Mouse (Mus musculus): Measurements from ENCODE around the gene Olfr154. TPM values are rescaled to one million over a fixed set of nuclear protein-coding genes. Genes with fewer than 3 reads are reported as not detected.
"Not testable (repeated sequence)": the region's sequence is repeated elsewhere in the genome, so short reads cannot be mapped to it uniquely, and the experiment has no call there.

Gene Olfr154
- polyA plus RNA-seq (2012; rRNA removed): not detected in 2 replicates

GRCm38 (mm10) chr2:85664355-85664754, at the start of gene Olfr154:
Gene Olfr154 (minus strand): TSS chr2:85664455.
- H3K4me3 ChIP-seq (replicated peaks; ENCODE audit: extremely low read depth, low read depth, low read length); DNase-seq; H3K4me1 ChIP-seq (ENCODE audit: control insufficient read depth, insufficient read depth, low read length): not testable (repeated sequence)

- Histone ChIP-seq H3K4me1 (ENCODE audit: control insufficient read depth, insufficient read depth, low read length) (no peaks in the 10 kb centered on the region), H3K4me3 (replicated peaks; ENCODE audit: extremely low read depth, low read depth, low read length) (no peak overlapping the region)
- 14% methylated on average over 1 of the region's 1 CpGs for WGBS
- no peak for DNase-seq
- no peak for TF ChIP-seq CTCF (IDR thresholded peaks at IDR 0.05; ENCODE audit: insufficient read depth, low read length)
- no peak for TF ChIP-seq POLR2A (IDR thresholded peaks at IDR 0.05; ENCODE audit: borderline replicate concordance, extremely low read depth, low read depth, low read length)
These were observed 46.9 kb upstream of the Olfr154 start for GRCm38 (mm10) chr2:85711159-85711558.

GRCm38 (mm10) chr2:85710680-85711079, 46.4 kb upstream of the Olfr154 start:
- 55% methylated on average over 2 of the region's 2 CpGs for WGBS
- not testable (repeated sequence) for H3K4me3 ChIP-seq (replicated peaks; ENCODE audit: extremely low read depth, low read depth, low read length); DNase-seq; H3K4me1 ChIP-seq (ENCODE audit: control insufficient read depth, insufficient read depth, low read length)

- no peaks in the 10 kb centered on the region for H3K4me1 ChIP-seq (ENCODE audit: control insufficient read depth, insufficient read depth, low read length)
- TF ChIP-seq POLR2A (IDR thresholded peaks at IDR 0.05; ENCODE audit: borderline replicate concordance, extremely low read depth, low read depth, low read length): no peak
- TF ChIP-seq CTCF (IDR thresholded peaks at IDR 0.05; ENCODE audit: insufficient read depth, low read length): no peak
- no peak within 1 kb of the TSS for H3K4me3 ChIP-seq (replicated peaks; ENCODE audit: extremely low read depth, low read depth, low read length)
- no peak for DNase-seq
These were observed 24.9 kb upstream of the Olfr154 start, which contains the start of gene Olfr1008 for GRCm38 (mm10) chr2:85689131-85689530. Gene Olfr1008 (plus strand): TSS chr2:85689431.

DNA sequence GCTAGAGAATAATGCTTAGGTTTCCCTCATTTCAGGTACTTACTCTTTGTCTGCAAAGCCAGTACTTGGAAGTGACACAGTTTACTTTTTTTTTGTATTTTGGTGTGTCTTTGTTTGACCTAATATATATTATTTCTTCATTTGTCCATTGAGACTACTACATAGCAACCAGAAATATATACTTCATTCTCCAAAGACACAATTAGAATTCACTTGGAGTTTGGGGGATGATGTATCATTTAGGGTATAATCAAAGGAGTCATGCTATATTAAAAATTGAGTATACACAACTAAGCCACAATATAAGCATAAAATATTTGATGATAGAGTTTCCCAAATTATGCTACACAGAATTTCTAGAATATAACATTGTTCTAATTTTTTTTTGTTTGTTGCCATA, 14.4 kb upstream of the Olfr154 start, which contains the start of gene Olfr1006:
Gene Olfr1006, minus strand, starts transcription at position 101 of the 400 bp plus-strand sequence.
- TF ChIP-seq CTCF (IDR thresholded peaks at IDR 0.05; ENCODE audit: insufficient read depth, low read length) (no peak), POLR2A (IDR thresholded peaks at IDR 0.05; ENCODE audit: borderline replicate concordance, extremely low read depth, low read depth, low read length) (no peak)
- DNase-seq: no peak
- Histone ChIP-seq H3K4me3 (replicated peaks; ENCODE audit: extremely low read depth, low read depth, low read length) (no peak within 1 kb of the TSS), H3K4me1 (ENCODE audit: control insufficient read depth, insufficient read depth, low read length) (no peaks in the 10 kb centered on the region)

GRCm38 (mm10) chr2:85650604-85651003, 13.7 kb downstream of the Olfr154 start, which contains the start of gene Olfr1002:
Gene Olfr1002 (minus strand): TSS chr2:85650704.
- 90% methylated on average over 1 of the region's 1 CpGs for WGBS

More at GRCm38 (mm10) chr2:85650604-85651003, 13.7 kb downstream of the Olfr154 start, which contains the start of gene Olfr1002:
- no peak within 1 kb of the TSS for H3K4me3 ChIP-seq (replicated peaks; ENCODE audit: extremely low read depth, low read depth, low read length)
- DNase-seq: no peak
- H3K4me1 ChIP-seq (ENCODE audit: control insufficient read depth, insufficient read depth, low read length): no peaks in the 10 kb centered on the region
- no peak for TF ChIP-seq CTCF (IDR thresholded peaks at IDR 0.05; ENCODE audit: insufficient read depth, low read length)
- no peak for TF ChIP-seq POLR2A (IDR thresholded peaks at IDR 0.05; ENCODE audit: borderline replicate concordance, extremely low read depth, low read depth, low read length)

Other genes with a start within 250 kb of the Olfr154 start
- gene Olfr993, start 249.6 kb downstream of the Olfr154 start, polyA plus RNA-seq (2012; rRNA removed): not detected in 2 replicates
- gene Olfr994, start 228.0 kb downstream of the Olfr154 start, polyA plus RNA-seq (2012; rRNA removed): not detected in 2 replicates
- not detected in 2 replicates for gene Olfr995, start 220.8 kb downstream of the Olfr154 start, polyA plus RNA-seq (2012; rRNA removed)
- 0.06 and 5.1 TPM in 2 replicates for gene 4833423E24Rik, start 145.4 kb downstream of the Olfr154 start, polyA plus RNA-seq (2012; rRNA removed)
- gene Olfr996, start 85.2 kb downstream of the Olfr154 start, polyA plus RNA-seq (2012; rRNA removed): not detected in 2 replicates
- not detected in 2 replicates for gene Olfr998, start 75.5 kb downstream of the Olfr154 start, polyA plus RNA-seq (2012; rRNA removed)
- not detected in 2 replicates for gene Olfr1000, start 52.6 kb downstream of the Olfr154 start, polyA plus RNA-seq (2012; rRNA removed)
- gene Olfr1002, start 13.8 kb downstream of the Olfr154 start, polyA plus RNA-seq (2012; rRNA removed): not detected in 2 replicates
- gene Olfr1006, start 14.3 kb upstream of the Olfr154 start, polyA plus RNA-seq (2012; rRNA removed): not detected in 2 replicates
- not detected in 2 replicates for gene Olfr1008, start 25.0 kb upstream of the Olfr154 start, polyA plus RNA-seq (2012; rRNA removed)
- not detected in 2 replicates for gene Olfr1009, start 51.0 kb upstream of the Olfr154 start, polyA plus RNA-seq (2012; rRNA removed)
- not detected in 2 replicates for gene Olfr1012, start 98.3 kb upstream of the Olfr154 start, polyA plus RNA-seq (2012; rRNA removed)
- not detected in 2 replicates for gene Olfr1013, start 102.6 kb upstream of the Olfr154 start, polyA plus RNA-seq (2012; rRNA removed)
- gene Olfr1014, start 108.3 kb upstream of the Olfr154 start, polyA plus RNA-seq (2012; rRNA removed): not detected in 2 replicates
- not detected in 2 replicates for gene Olfr1015, start 117.6 kb upstream of the Olfr154 start, polyA plus RNA-seq (2012; rRNA removed)
- not detected in 2 replicates for gene Olfr1016, start 138.1 kb upstream of the Olfr154 start, polyA plus RNA-seq (2012; rRNA removed)
- not detected in 2 replicates for gene Olfr1018, start 154.0 kb upstream of the Olfr154 start, polyA plus RNA-seq (2012; rRNA removed)
- not detected in 2 replicates for gene Olfr1019, start 181.0 kb upstream of the Olfr154 start, polyA plus RNA-seq (2012; rRNA removed)
- not detected in 2 replicates for gene Olfr1020, start 182.6 kb upstream of the Olfr154 start, polyA plus RNA-seq (2012; rRNA removed)
- gene Olfr1022, start 204.1 kb upstream of the Olfr154 start, polyA plus RNA-seq (2012; rRNA removed): not detected in 2 replicates
- not detected in 2 replicates for gene Olfr1023, start 221.2 kb upstream of the Olfr154 start, polyA plus RNA-seq (2012; rRNA removed)
- gene Olfr1024, start 240.6 kb upstream of the Olfr154 start, polyA plus RNA-seq (2012; rRNA removed): not detected in 2 replicates